Comparison of ENCODE assay signal across 10 mouse cellular contexts in the genomic region with DNA sequence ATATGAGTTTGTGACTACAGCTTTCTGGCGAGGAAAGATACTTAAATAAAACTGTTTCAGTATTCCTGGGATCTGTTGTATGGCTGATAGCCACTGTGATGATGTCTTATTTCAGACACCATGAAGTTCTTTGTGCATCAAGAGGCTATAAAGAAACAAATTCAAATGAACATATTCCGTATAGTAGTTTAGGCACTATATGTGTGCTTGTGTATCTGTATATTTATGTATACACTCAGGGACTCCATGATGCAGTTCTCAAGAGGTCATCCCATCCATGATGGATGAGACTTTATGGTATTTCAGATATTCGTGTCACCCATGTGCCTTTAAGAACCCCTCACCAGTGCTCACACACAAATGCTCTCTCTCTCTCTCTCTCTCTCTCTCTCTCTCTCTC. TPM values are rescaled to one million over a fixed set of nuclear protein-coding genes. Genes with fewer than 3 reads are reported as not detected.
DNase-seq lines count a peak whose midpoint lies in the region; ATAC-seq and TF ChIP-seq lines count a peak whose summit lies in the region.
"Had no signal": no experiment of that assay in that cellular context is flagged by ENCODE, and none has a peak within 500 bp of the region (broad histone marks: within the 10 kb centered on the region; RNA-seq: fewer than 3 reads in every experiment).

No protein-coding gene starts in this region.

- TF ChIP-seq CTCF in hindbrain, postnatal 0 days (IDR thresholded peaks at IDR 0.05; ENCODE audit: low read depth), result no peak

- no peaks in the 10 kb centered on the region for H3K9me3 ChIP-seq in kidney, embryonic 14.5 days (ENCODE audit: control insufficient read depth, low read length)
- no peaks in the 10 kb centered on the region for H3K9me3 ChIP-seq in embryonic facial prominence, embryonic 13.5 days
- H3K9me3 ChIP-seq in hindbrain, postnatal 0 days (ENCODE audit: low read length), result no peaks in the 10 kb centered on the region
- no peaks in the 10 kb centered on the region for H3K9me3 ChIP-seq in midbrain, embryonic 14.5 days (ENCODE audit: control insufficient read depth, low read length)

- H3K27ac ChIP-seq in kidney, embryonic 14.5 days (ENCODE audit: low read depth, low read length), result no peak overlapping the region
- no peak overlapping the region for H3K27ac ChIP-seq in embryonic facial prominence, embryonic 13.5 days
- peak overlapping the region; percentile 81; the same call in 1 of the 2 replicates for H3K27ac ChIP-seq in hindbrain, postnatal 0 days
- H3K27ac ChIP-seq in midbrain, embryonic 14.5 days (replicated peaks; ENCODE audit: low read depth, low read length), result no peak overlapping the region

- WGBS in kidney, embryonic 14.5 days, result 63% methylated on average over 3 of the region's 3 CpGs
- WGBS in embryonic facial prominence, embryonic 13.5 days, result 62% methylated on average over 3 of the region's 3 CpGs
- WGBS in hindbrain, postnatal 0 days, result 57% methylated on average over 3 of the region's 3 CpGs
- 66% methylated on average over 3 of the region's 3 CpGs for WGBS in midbrain, embryonic 14.5 days

- no peaks in the 10 kb centered on the region for H3K27me3 ChIP-seq in kidney, embryonic 14.5 days (ENCODE audit: control insufficient read depth, insufficient read depth, low read length)
- no peaks in the 10 kb centered on the region for H3K27me3 ChIP-seq in embryonic facial prominence, embryonic 13.5 days
- H3K27me3 ChIP-seq in hindbrain, postnatal 0 days (ENCODE audit: insufficient read depth, low read length), result no peaks in the 10 kb centered on the region
- H3K27me3 ChIP-seq in midbrain, embryonic 14.5 days (ENCODE audit: control insufficient read depth, insufficient read depth, low read length), result no peaks in the 10 kb centered on the region

- no peak for DNase-seq in kidney, postnatal 14 days
- DNase-seq in hindbrain, postnatal 0 days (ENCODE audit: low spot score), result no peak
- DNase-seq in midbrain, embryonic 14.5 days, result no peak
- no peak for DNase-seq in natural killer cell, adult 2 months (ENCODE audit: low spot score in 2 of 2)
- DNase-seq in spleen, adult 18-20 months, result no peak
- DNase-seq in left cerebral cortex, postnatal 14 days (ENCODE audit: low spot score in 2 of 2), result no peak

- peak overlapping the region; percentile 64; the same call in 1 of the 2 replicates for H3K4me2 ChIP-seq in kidney, embryonic 14.5 days (replicated peaks; ENCODE audit: low read depth, low read length)
- peak overlapping the region; percentile 68 for H3K4me2 ChIP-seq in embryonic facial prominence, embryonic 13.5 days
- peak overlapping the region; percentile 73 for H3K4me2 ChIP-seq in hindbrain, postnatal 0 days (ENCODE audit: low read depth, low read length)
- peak overlapping the region; percentile 62 for H3K4me2 ChIP-seq in midbrain, embryonic 14.5 days (ENCODE audit: low read length)

- H3K4me3 ChIP-seq in kidney, embryonic 14.5 days (ENCODE audit: low read length), result peak overlapping the region; percentile 61
- H3K4me3 ChIP-seq in embryonic facial prominence, embryonic 13.5 days, result peak overlapping the region; percentile 70
- peak overlapping the region; percentile 66 for H3K4me3 ChIP-seq in hindbrain, postnatal 0 days (ENCODE audit: low read length)
- peak overlapping the region; percentile 60 for H3K4me3 ChIP-seq in midbrain, embryonic 14.5 days (replicated peaks; ENCODE audit: low read depth, low read length)

- no peaks in the 10 kb centered on the region for H3K36me3 ChIP-seq in kidney, embryonic 14.5 days (ENCODE audit: control insufficient read depth, insufficient read depth, low read length)
- peaks cover 26% of the 10 kb centered on the region for H3K36me3 ChIP-seq in embryonic facial prominence, embryonic 13.5 days
- no peaks in the 10 kb centered on the region for H3K36me3 ChIP-seq in hindbrain, postnatal 0 days (ENCODE audit: insufficient read depth, low read length)
- no peaks in the 10 kb centered on the region for H3K36me3 ChIP-seq in midbrain, embryonic 14.5 days (ENCODE audit: control insufficient read depth, insufficient read depth, low read length)

- intact Hi-C loops in left cerebral cortex, postnatal 14 days (cut with DNase I), result loop anchor here (5.0 kb wide), 1 partner anchor 54 kb away; a partner anchor contains a TSS

- peak; percentile 32 for ATAC-seq in kidney, embryonic 14.5 days (ENCODE audit: low FRiP score, low TSS enrichment)
- ATAC-seq in embryonic facial prominence, embryonic 13.5 days (ENCODE audit: insufficient number of reproducible peaks, insufficient read depth, low FRiP score, low TSS enrichment, low read depth), result no peak
- ATAC-seq in hindbrain, postnatal 0 days, result no peak; the same call in 1 of the 2 replicates
- no peak for ATAC-seq in midbrain, embryonic 14.5 days (ENCODE audit: low FRiP score, low TSS enrichment)

- H3K4me1 ChIP-seq in kidney, embryonic 14.5 days (ENCODE audit: control insufficient read depth, insufficient read depth, low read length), result no peaks in the 10 kb centered on the region
- peaks cover 10% of the 10 kb centered on the region for H3K4me1 ChIP-seq in embryonic facial prominence, embryonic 13.5 days
- H3K4me1 ChIP-seq in hindbrain, postnatal 0 days (ENCODE audit: insufficient read depth, low read length), result peaks cover 8% of the 10 kb centered on the region; the same call in 1 of the 2 replicates
- H3K4me1 ChIP-seq in midbrain, embryonic 14.5 days (ENCODE audit: control insufficient read depth, insufficient read depth, low read length), result peaks cover 11% of the 10 kb centered on the region

- peak overlapping the region; percentile 75; the same call in 1 of the 2 replicates for H3K9ac ChIP-seq in kidney, embryonic 14.5 days (ENCODE audit: low read depth, low read length)
- no peak overlapping the region for H3K9ac ChIP-seq in embryonic facial prominence, embryonic 13.5 days
- no peak overlapping the region; the same call in 1 of the 2 replicates for H3K9ac ChIP-seq in hindbrain, postnatal 0 days (replicated peaks; ENCODE audit: low read length)
- H3K9ac ChIP-seq in midbrain, embryonic 14.5 days (replicated peaks; ENCODE audit: low read length), result peak overlapping the region; percentile 86

RNA-seq across cellular contexts. Expression of a gene that starts 0.3 kb away (rescaled TPM):
- 3.0 and 4.4 TPM in 2 replicates for polyA plus RNA-seq in kidney, embryonic 14.5 days (2014; fragmentation: Nextera tagmentation; extraction: Ambion mirVana)
- polyA plus RNA-seq in embryonic facial prominence, embryonic 13.5 days (2015; fragmentation: Nextera tagmentation; extraction: Ambion mirVana), result 5.5 and 5.8 TPM in 2 replicates
- total RNA-seq in hindbrain, postnatal 0 days (2014; rRNA removed), result 4.9 and 7.5 TPM in 2 replicates
- 8.1 and 8.5 TPM in 2 replicates for polyA plus RNA-seq in hindbrain, postnatal 0 days (2015; fragmentation: Nextera tagmentation; extraction: Ambion mirVana)
- 10.1 and 13.6 TPM in 2 replicates for polyA plus RNA-seq in midbrain, embryonic 14.5 days (2014; fragmentation: Nextera tagmentation; extraction: Ambion mirVana)
- 1 to 10 TPM; 6.6 to 7.7 TPM for total RNA-seq in left cerebral cortex, postnatal 14 days (2021)

RNA-seq across cellular contexts. Expression of a gene that starts 53.8 kb away (rescaled TPM):
- polyA plus RNA-seq in kidney, embryonic 14.5 days (2014; fragmentation: Nextera tagmentation; extraction: Ambion mirVana), result not detected in 2 replicates
- polyA plus RNA-seq in embryonic facial prominence, embryonic 13.5 days (2015; fragmentation: Nextera tagmentation; extraction: Ambion mirVana), result not detected in 2 replicates
- total RNA-seq in hindbrain, postnatal 0 days (2014; rRNA removed), result not detected in 2 replicates
- polyA plus RNA-seq in hindbrain, postnatal 0 days (2015; fragmentation: Nextera tagmentation; extraction: Ambion mirVana), result not detected in 2 replicates
- not detected in 2 replicates for polyA plus RNA-seq in midbrain, embryonic 14.5 days (2014; fragmentation: Nextera tagmentation; extraction: Ambion mirVana)
- total RNA-seq in left cerebral cortex, postnatal 14 days (2021), result not detected
- polyA plus RNA-seq: gonadal fat pad, adult 2 months; testis, adult 2 months had no signal

RNA-seq across cellular contexts. Expression of a gene that starts 55.2 kb away (rescaled TPM):
- 22.5 and 31.1 TPM in 2 replicates for polyA plus RNA-seq in kidney, embryonic 14.5 days (2014; fragmentation: Nextera tagmentation; extraction: Ambion mirVana)
- 27.3 and 29.1 TPM in 2 replicates for polyA plus RNA-seq in embryonic facial prominence, embryonic 13.5 days (2015; fragmentation: Nextera tagmentation; extraction: Ambion mirVana)
- total RNA-seq in hindbrain, postnatal 0 days (2014; rRNA removed), result 22.6 and 24.4 TPM in 2 replicates
- polyA plus RNA-seq in hindbrain, postnatal 0 days (2015; fragmentation: Nextera tagmentation; extraction: Ambion mirVana), result 22.9 and 23.3 TPM in 2 replicates
- polyA plus RNA-seq in midbrain, embryonic 14.5 days (2014; fragmentation: Nextera tagmentation; extraction: Ambion mirVana), result 54.6 and 66.4 TPM in 2 replicates
- total RNA-seq in left cerebral cortex, postnatal 14 days (2021), result 10 to 100 TPM; 12.4 to 13.0 TPM

Comparison
In these comparisons a context has a peak if more than half of its experiments do, and no peak if none do; other contexts are left out.
1. H3K9ac ChIP-seq: peak in kidney, embryonic 14.5 days (single experiment) and midbrain, embryonic 14.5 days (single experiment); none in embryonic facial prominence, embryonic 13.5 days (single experiment) and hindbrain, postnatal 0 days (single experiment).
2. Peak in every context shown above with its lines, with median percentiles within 50 percentile points of each other: H3K4me2 ChIP-seq and H3K4me3 ChIP-seq.